Mouse (Mus musculus) lung, embryonic 14.5 days (tissue): ENCODE measurements around the gene Them7. TPM values are rescaled to one million over a fixed set of nuclear protein-coding genes. Genes with fewer than 3 reads are reported as not detected.

Experiments
- ATAC-seq: fragments of 200-750 bp; cut with Nextera tagmentation; 2 replicates; pipeline ENCODE4 v1.8.0; 2017; ENCODE audit warnings: mild to moderate bottlenecking, moderate TSS enrichment, moderate library complexity; ENCODE audit not compliant: insufficient read depth
- DNase-seq: peaks from one replicate; pipeline ENCODE4 v3.0.0-alpha.2; 2015
- H3K27ac ChIP-seq: fragments of 300-500 bp; sonication (generic); 2 replicates; pipeline ENCODE4 v1.5.1; 2014; ENCODE audit warnings: low read depth, mild to moderate bottlenecking, moderate library complexity
- H3K27me3 ChIP-seq: fragments of 300-500 bp; sonication (generic); 2 replicates; pipeline ENCODE4 v1.6.1; 2014; ENCODE audit warnings: low read length, control low read depth; ENCODE audit not compliant: insufficient read depth
- H3K36me3 ChIP-seq: fragments of 300-500 bp; sonication (generic); 2 replicates; pipeline ENCODE4 v1.6.1; 2014; ENCODE audit warnings: control low read depth; ENCODE audit not compliant: insufficient read depth
- H3K4me1 ChIP-seq: fragments of 300-500 bp; sonication (generic); 2 replicates; pipeline ENCODE4 v1.6.1; 2014; ENCODE audit warnings: antibody characterized with exemption, control low read depth; ENCODE audit not compliant: insufficient read depth
- H3K4me2 ChIP-seq: fragments of 300-500 bp; sonication (generic); 2 replicates; pipeline ENCODE4 v1.6.1; 2014; ENCODE audit warnings: mild to moderate bottlenecking
- H3K4me3 ChIP-seq: fragments of 300-500 bp; sonication (generic); 2 replicates; pipeline ENCODE4 v1.5.1; 2014; ENCODE audit warnings: low read depth, low read length
- H3K9ac ChIP-seq: fragments of 300-500 bp; sonication (generic); 2 replicates; pipeline ENCODE4 v1.6.1; 2014
- H3K9me3 ChIP-seq: fragments of 300-500 bp; sonication (generic); 2 replicates; pipeline ENCODE4 v1.6.1; 2016; ENCODE audit warnings: low read depth, low read length, control low read depth
- CTCF ChIP-seq: IDR thresholded peaks from 2 replicates; pipeline ENCODE4 v1.5.1; 2016; ENCODE audit warnings: antibody characterized with exemption, low read depth
- WGBS: fragments of 180-500 bp; shearing (Covaris S2); extraction: QIAGEN DNeasy Blood & Tissue Kit; methylation state at CpG from one replicate; pipeline ENCODE4 v1.1.7; 2014; 5-methylcytosine and 5-hydroxymethylcytosine counted together
- polyA plus RNA-seq: library from polyadenylated mRNA; unstranded; fragments of >200 nt; fragmentation: Nextera tagmentation; extraction: Ambion mirVana; gene quantifications from 2 replicates; pipeline ENCODE4 v1.2.1, GENCODE M21; 2014

Them7 gene
- polyA plus RNA-seq, 1 experiment from 2014 or later: 0.18 TPM

DNA sequence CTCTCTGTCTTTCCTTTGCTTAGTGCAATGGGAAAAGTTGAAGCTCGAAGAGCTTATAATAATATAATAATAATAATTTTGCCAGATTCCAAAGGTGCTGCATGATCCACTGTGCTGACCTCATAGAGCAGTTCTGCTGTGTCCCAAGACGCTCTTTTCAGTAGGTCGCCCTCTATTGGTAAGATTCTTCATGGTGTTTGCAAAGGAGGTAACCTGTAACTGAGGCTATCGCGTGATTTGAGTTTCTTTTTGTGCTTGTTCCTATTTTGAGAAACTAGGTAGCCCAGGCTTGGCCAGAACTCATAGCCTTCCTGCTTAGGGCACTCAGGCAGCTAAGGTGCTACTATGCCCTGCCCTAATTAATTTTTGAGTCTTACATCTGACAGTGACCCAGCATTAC is 34.8 kb upstream of the Them7 start:
- Histone ChIP-seq H3K4me2 (no peak overlapping the region), H3K27ac (no peak overlapping the region), H3K36me3 (no peaks in the 10 kb centered on the region), H3K4me1 (no peaks in the 10 kb centered on the region), H3K9me3 (no peaks in the 10 kb centered on the region), H3K27me3 (no peaks in the 10 kb centered on the region), H3K9ac (no peak overlapping the region), H3K4me3 (no peak overlapping the region)
- DNase-seq (peak; percentile 75), ATAC-seq (no peak; the same call in 1 of the 2 replicates)
- WGBS: 27% methylated on average over 5 of the region's 5 CpGs
- peak; percentile 51 for TF ChIP-seq CTCF

DNA sequence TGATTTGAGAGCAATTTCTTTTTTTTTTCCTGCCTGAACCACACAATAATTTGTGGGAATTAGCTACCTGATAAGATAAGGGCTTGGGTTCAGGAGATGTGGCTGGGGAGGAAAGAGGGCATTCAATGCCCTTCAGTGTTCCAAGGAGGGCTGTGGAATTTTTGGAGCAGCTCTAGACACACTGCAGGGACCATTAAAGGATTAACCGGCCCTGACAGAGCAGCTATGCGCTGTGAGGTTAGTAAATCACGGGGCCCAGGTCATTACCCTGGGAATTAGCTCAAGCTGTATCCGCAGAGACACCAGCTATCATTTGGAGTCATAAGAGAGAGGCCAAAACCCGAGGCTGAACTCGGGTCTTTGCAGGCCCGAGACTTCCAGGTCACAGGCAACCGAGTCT is 24.0 kb upstream of the Them7 start:
- Histone ChIP-seq H3K4me3 (no peak overlapping the region), H3K4me2 (no peak overlapping the region), H3K27me3 (no peaks in the 10 kb centered on the region), H3K27ac (no peak overlapping the region), H3K4me1 (no peaks in the 10 kb centered on the region), H3K9me3 (no peaks in the 10 kb centered on the region), H3K9ac (no peak overlapping the region), H3K36me3 (no peaks in the 10 kb centered on the region)
- 43% methylated on average over 8 of the region's 8 CpGs for WGBS
- ATAC-seq: no peak
- no peak for DNase-seq
- TF ChIP-seq CTCF: no peak

DNA sequence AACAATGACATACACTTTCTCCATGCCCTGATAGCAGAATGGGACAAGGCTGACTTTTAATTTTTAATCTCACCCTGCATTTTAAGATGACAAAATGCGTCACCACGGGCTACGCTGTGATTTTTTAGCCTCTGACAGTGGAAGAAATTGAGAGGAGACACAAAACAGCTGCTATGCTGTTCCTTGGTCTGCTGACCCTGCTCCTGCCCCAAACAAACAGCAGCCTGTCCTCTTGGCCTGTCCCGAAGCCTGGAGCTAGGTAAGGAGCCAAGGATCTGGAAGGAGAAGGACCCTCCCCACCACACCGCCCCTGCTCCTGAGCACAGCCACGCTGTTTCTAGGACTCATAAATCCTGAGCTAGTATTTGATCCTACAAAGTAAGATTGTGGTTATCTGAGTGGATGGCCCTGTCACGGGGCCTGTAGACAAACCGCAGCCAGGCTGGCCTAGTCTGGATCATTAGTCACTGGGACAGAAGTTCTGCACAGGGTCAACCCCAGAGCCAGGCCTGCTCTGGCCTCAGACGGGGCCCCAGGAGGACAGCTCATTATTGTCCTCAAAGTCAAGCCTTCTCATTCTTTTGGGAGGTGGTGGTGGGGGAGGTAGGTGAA is 17.5 kb upstream of the Them7 start:
- WGBS: 33% methylated on average over 9 of the region's 9 CpGs
- Histone ChIP-seq H3K4me2 (no peak overlapping the region), H3K27me3 (no peaks in the 10 kb centered on the region), H3K9ac (no peak overlapping the region), H3K9me3 (no peaks in the 10 kb centered on the region), H3K4me1 (peaks cover 4% of the 10 kb centered on the region; the same call in 1 of the 2 replicates), H3K36me3 (no peaks in the 10 kb centered on the region), H3K4me3 (no peak overlapping the region), H3K27ac (no peak overlapping the region)
- DNase-seq: peak; percentile 66
- no peak for TF ChIP-seq CTCF
- ATAC-seq: peak; percentile 80

DNA sequence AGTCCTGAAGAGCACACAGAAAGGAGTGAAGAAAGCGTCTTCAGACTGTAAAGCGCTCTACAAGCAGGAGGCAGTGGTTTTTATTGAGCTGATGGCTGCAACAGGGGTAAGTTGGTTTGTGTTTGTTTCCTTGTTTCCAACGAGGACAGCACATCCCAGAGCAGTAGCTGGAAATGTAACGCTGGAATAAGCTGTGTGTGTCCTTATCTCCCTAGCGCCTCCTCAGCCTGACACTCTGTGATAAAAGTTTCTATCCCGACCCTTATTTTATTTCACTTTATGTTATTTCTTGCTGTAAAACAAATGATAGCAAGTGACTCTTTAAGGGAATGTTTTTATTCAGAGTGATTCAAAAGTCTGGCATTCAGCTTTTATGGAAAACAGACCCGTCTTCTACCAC is 11.3 kb upstream of the Them7 start:
- Histone ChIP-seq H3K4me3 (no peak overlapping the region), H3K4me2 (no peak overlapping the region), H3K27me3 (no peaks in the 10 kb centered on the region), H3K27ac (no peak overlapping the region), H3K4me1 (no peaks in the 10 kb centered on the region), H3K36me3 (no peaks in the 10 kb centered on the region), H3K9me3 (no peaks in the 10 kb centered on the region), H3K9ac (no peak overlapping the region)
- DNase-seq (no peak), ATAC-seq (no peak)
- WGBS: 49% methylated on average over 7 of the region's 7 CpGs
- no peak for TF ChIP-seq CTCF

DNA sequence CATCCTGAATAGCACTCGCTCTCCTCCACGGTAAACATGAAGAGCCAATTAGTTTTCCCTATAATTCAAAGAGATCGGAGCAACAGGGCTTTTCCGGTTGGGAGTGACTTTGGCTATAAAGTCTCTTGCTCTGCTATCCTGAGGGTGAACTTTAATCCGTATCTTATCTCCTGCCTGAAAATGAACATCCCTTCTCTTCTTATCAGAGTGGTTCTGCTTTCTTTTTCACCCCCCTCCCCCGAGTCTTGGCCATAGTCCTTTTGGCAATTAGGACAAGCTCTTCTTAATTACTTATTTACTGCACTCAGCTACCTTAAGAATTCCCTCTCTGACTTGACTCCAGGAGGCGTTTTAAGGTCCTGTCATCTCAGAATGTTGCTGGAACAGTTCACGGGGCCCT is 8.2 kb upstream of the Them7 start:
- H3K36me3 ChIP-seq: no peaks in the 10 kb centered on the region
- 31% methylated on average over 8 of the region's 8 CpGs for WGBS
- no peaks in the 10 kb centered on the region for H3K9me3 ChIP-seq
- H3K9ac ChIP-seq: no peak overlapping the region
- no peak overlapping the region for H3K27ac ChIP-seq
- no peak overlapping the region for H3K4me2 ChIP-seq
- TF ChIP-seq CTCF: no peak
- ATAC-seq (no peak), DNase-seq (no peak)
- H3K27me3 ChIP-seq: no peaks in the 10 kb centered on the region
- H3K4me3 ChIP-seq: no peak overlapping the region
- no peaks in the 10 kb centered on the region for H3K4me1 ChIP-seq

DNA sequence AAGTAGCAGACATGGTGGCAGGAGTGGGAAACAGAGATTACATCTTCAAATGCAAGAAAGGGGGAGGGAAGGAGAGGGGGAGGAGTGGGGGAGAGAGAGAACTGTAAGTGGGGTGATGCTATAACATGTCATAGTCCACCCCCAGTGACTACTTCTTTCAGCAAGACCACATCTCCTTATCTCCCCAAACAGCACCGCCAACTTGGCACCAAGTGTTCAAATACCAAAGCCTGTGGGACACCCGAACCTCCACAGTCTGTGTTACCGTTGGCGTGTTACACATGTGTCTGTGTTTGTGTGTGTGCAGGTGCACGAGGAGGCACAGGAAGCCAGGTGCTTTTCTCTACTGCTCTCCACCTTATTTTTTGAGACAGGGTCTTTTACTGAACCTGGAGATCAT is 4.9 kb upstream of the Them7 start:
- Histone ChIP-seq H3K4me3 (no peak overlapping the region), H3K4me1 (no peaks in the 10 kb centered on the region; the same call in 1 of the 2 replicates), H3K36me3 (no peaks in the 10 kb centered on the region), H3K9ac (no peak overlapping the region), H3K27ac (no peak overlapping the region), H3K9me3 (no peaks in the 10 kb centered on the region), H3K4me2 (no peak overlapping the region), H3K27me3 (0 out of 2 replicates have a peak, but pooled peaks cover 4% of the 10 kb centered on the region)
- DNase-seq: no peak
- no peak for ATAC-seq
- 72% methylated on average over 5 of the region's 5 CpGs for WGBS
- TF ChIP-seq CTCF: no peak

DNA sequence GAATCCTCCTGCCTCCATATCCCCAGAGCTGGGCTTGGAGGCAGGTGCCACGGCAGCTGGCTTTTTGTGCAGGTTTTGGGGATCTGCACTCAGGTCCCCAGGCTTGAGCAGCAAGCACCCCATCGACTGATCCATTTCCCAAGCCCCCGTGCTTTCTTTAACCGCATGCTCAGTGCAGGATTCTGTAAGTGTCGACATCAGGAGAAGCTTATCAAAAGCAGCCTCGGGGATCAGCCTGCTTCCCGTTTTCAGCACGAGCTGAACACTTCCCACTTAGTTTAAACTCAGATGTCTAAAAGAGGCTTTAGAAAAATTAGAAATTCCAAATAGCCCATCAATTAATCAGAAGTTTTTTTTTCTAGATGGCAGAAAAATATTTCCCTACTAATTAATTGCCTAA is 4.5 kb upstream of the Them7 start:
- no peak overlapping the region for H3K9ac ChIP-seq
- H3K27me3 ChIP-seq: peaks cover 8% of the 10 kb centered on the region; the same call in 1 of the 2 replicates
- WGBS: 35% methylated on average over 8 of the region's 8 CpGs
- DNase-seq (no peak), ATAC-seq (no peak)
- no peaks in the 10 kb centered on the region for H3K9me3 ChIP-seq
- H3K4me3 ChIP-seq: no peak overlapping the region
- no peak overlapping the region for H3K4me2 ChIP-seq
- no peaks in the 10 kb centered on the region for H3K36me3 ChIP-seq
- no peak for TF ChIP-seq CTCF
- H3K4me1 ChIP-seq: peaks cover 3% of the 10 kb centered on the region; the same call in 1 of the 2 replicates
- H3K27ac ChIP-seq: no peak overlapping the region
